Mouse (Mus musculus) E14TG2a.4 (cell line): ENCODE measurements at regions not wholly inside any gene's neighbourhood (a gene's known extent, or its start where the extent isn't known, plus 50 kb on each side); places are given as distances from the start of the nearest gene placed in this dataset.

Source experiments
- H3K27me3 ChIP-seq: 2 replicates; pipeline ENCODE4 v1.6.1; 2014; ENCODE audit warnings: low read length, control low read depth; ENCODE audit not compliant: insufficient read depth
- H3K36me3 ChIP-seq: 2 replicates; pipeline ENCODE4 v1.6.1; 2014; ENCODE audit warnings: low read length, control low read depth; ENCODE audit not compliant: insufficient read depth
- H3K4me1 ChIP-seq: replicated peaks from 2 replicates; pipeline ENCODE4 v1.6.1; 2014; ENCODE audit warnings: low read depth, low read length, control low read depth
- H3K4me3 ChIP-seq: replicated peaks from 2 replicates; pipeline ENCODE4 v1.5.1; 2014; ENCODE audit warnings: mild to moderate bottlenecking, low read length
- H3K9me3 ChIP-seq: 2 replicates; pipeline ENCODE4 v1.6.1; 2014; ENCODE audit warnings: low read length, control low read depth
- CTCF ChIP-seq: conservative IDR thresholded peaks from 2 replicates; pipeline ENCODE4 v1.5.1; 2014; ENCODE audit warnings: low read length
- NANOG ChIP-seq: IDR thresholded peaks from 2 replicates; pipeline ENCODE4 v1.6.1; 2014; ENCODE audit warnings: borderline replicate concordance, low read length, mixed read lengths
- POU5F1 ChIP-seq: IDR thresholded peaks from 2 replicates; pipeline ENCODE4 v1.6.1; 2014; ENCODE audit warnings: low read length, borderline replicate concordance

- Histone ChIP-seq H3K9me3 (no peaks in the 10 kb centered on the region), H3K36me3 (no peaks in the 10 kb centered on the region), H3K4me3 (no peak overlapping the region), H3K27me3 (no peaks in the 10 kb centered on the region), H3K4me1 (no peaks in the 10 kb centered on the region)
- TF ChIP-seq POU5F1, result no peak
- no peak for TF ChIP-seq NANOG
- TF ChIP-seq CTCF, result no peak
These were observed 669.1 kb upstream of the Pou3f3 start for GRCm38 (mm10) chr1:42026423-42026822.

DNA sequence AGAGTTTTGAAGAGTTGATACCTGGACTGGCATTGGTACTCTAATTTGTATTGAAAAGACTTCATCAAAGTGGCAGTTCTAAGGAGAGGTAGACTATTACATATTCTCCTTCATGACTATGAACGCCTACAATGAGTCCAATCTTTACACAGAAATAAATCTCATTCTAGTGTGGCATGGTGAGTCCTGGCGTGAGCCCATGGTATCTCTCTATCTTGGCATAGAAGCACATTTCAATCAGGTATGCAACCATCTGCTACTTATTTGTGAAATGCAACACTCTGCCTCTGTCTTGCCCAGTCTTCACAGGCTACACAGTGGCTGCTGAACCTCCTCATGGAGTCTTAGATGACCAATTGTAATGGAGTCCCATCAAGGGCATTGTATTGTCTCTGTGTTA lies 661.8 kb upstream of the Pou3f3 start:
- H3K4me3 ChIP-seq, result no peak overlapping the region
- TF ChIP-seq NANOG (no peak), CTCF (no peak), POU5F1 (no peak)
- H3K27me3 ChIP-seq, result no peaks in the 10 kb centered on the region

GRCm38 (mm10) chr1:42035371-42035770 lies 660.2 kb upstream of the Pou3f3 start:
- no peaks in the 10 kb centered on the region for H3K36me3 ChIP-seq
- peaks cover 11% of the 10 kb centered on the region; the same call in 1 of the 2 replicates for H3K4me1 ChIP-seq
- no peak for TF ChIP-seq POU5F1
- TF ChIP-seq CTCF, result no peak
- no peak for TF ChIP-seq NANOG
- H3K4me3 ChIP-seq, result no peak overlapping the region
- no peaks in the 10 kb centered on the region for H3K27me3 ChIP-seq
- no peaks in the 10 kb centered on the region for H3K9me3 ChIP-seq

More for the DNA sequence above, 661.8 kb upstream of the Pou3f3 start:
- H3K4me1 ChIP-seq, result peaks cover 11% of the 10 kb centered on the region; the same call in 1 of the 2 replicates
- no peaks in the 10 kb centered on the region for H3K9me3 ChIP-seq
- H3K36me3 ChIP-seq, result no peaks in the 10 kb centered on the region

- TF ChIP-seq CTCF (no peak), NANOG (no peak), POU5F1 (no peak)
- no peaks in the 10 kb centered on the region for H3K4me1 ChIP-seq
- no peaks in the 10 kb centered on the region for H3K9me3 ChIP-seq
- H3K4me3 ChIP-seq, result no peak overlapping the region
- no peaks in the 10 kb centered on the region for H3K36me3 ChIP-seq
- H3K27me3 ChIP-seq, result no peaks in the 10 kb centered on the region
These were observed 654.0 kb upstream of the Pou3f3 start for GRCm38 (mm10) chr1:42041544-42041943.

DNA sequence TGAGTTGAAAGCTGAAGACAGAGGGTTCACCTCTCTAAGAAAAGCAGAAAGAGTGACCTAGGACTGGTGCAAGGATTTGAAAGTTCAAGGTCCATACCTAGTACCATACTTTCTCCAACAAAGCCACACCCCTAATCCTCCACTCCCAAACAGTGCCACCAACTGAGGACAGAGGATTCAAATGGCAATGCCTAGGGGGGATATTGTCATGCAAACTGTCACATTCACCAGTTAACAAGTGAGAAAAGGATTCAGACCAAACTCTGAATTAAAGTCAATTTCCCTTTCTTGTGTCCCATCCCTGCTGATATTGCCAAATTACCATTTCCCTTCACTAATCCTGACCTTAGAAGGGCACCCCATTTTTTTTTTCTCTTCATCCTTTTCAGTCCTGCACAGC lies 637.1 kb upstream of the Pou3f3 start:
- Histone ChIP-seq H3K27me3 (no peaks in the 10 kb centered on the region), H3K4me3 (no peak overlapping the region), H3K9me3 (peaks cover 19% of the 10 kb centered on the region; the same call in 1 of the 2 replicates), H3K36me3 (peaks cover 2% of the 10 kb centered on the region; the same call in 1 of the 2 replicates), H3K4me1 (peaks cover 31% of the 10 kb centered on the region)
- TF ChIP-seq NANOG, result peak; percentile 81
- peak; percentile 96 for TF ChIP-seq POU5F1
- TF ChIP-seq CTCF, result no peak

DNA sequence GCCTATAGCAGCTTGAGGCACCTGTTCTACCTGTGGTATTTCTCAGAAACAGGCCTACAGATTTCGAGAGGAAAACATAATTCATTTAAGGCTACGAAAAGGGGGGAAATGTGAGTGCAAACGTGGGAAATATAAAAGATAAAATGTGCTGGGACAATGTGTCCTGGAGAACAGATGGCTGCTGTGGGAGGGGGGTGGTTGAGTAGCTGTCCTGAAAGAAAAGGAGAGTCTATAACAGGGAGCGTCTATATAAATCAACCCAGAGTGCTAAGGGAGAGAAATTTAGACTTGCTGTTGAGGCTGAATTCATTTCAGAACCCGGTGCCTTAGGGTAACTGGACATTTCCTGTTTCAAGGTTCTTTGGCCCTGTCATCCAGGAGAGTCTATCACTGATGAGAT lies 625.5 kb upstream of the Pou3f3 start:
- no peaks in the 10 kb centered on the region for H3K9me3 ChIP-seq
- no peak overlapping the region for H3K4me3 ChIP-seq
- TF ChIP-seq POU5F1, result no peak
- TF ChIP-seq CTCF, result no peak
- TF ChIP-seq NANOG, result no peak
- H3K27me3 ChIP-seq, result no peaks in the 10 kb centered on the region
- no peaks in the 10 kb centered on the region for H3K36me3 ChIP-seq
- H3K4me1 ChIP-seq, result no peaks in the 10 kb centered on the region

DNA sequence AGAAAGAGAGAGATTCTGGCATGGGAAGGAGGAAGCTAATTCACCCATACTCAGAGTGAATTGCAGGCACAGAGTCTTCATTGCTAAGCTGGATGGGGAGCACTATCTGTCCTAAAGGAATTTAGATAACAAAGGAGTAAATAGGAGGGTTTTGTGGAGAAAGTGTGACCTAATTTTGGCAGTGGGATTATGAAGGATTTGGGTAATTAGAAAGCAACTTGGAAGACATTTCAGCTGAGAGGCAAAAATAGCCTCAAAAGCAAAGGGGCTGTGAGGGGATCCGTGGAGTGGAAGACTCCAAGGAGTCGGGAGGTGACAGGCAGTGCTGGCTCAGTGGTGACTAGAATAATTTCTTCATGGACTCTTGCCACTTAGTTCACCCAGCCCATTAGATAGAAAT lies 599.5 kb upstream of the Pou3f3 start:
- TF ChIP-seq CTCF (no peak), POU5F1 (no peak), NANOG (no peak)
- no peaks in the 10 kb centered on the region for H3K4me1 ChIP-seq
- no peak overlapping the region for H3K4me3 ChIP-seq
- no peaks in the 10 kb centered on the region for H3K36me3 ChIP-seq
- H3K9me3 ChIP-seq, result no peaks in the 10 kb centered on the region; the same call in 1 of the 2 replicates
- no peaks in the 10 kb centered on the region for H3K27me3 ChIP-seq

- no peaks in the 10 kb centered on the region for H3K36me3 ChIP-seq
- H3K27me3 ChIP-seq, result no peaks in the 10 kb centered on the region
- TF ChIP-seq NANOG, result no peak
- no peaks in the 10 kb centered on the region for H3K4me1 ChIP-seq
- H3K4me3 ChIP-seq, result no peak overlapping the region
- H3K9me3 ChIP-seq, result no peaks in the 10 kb centered on the region
These were observed 597.0 kb upstream of the Pou3f3 start for GRCm38 (mm10) chr1:42098580-42098979.

- TF ChIP-seq CTCF (no peak), POU5F1 (no peak), NANOG (no peak)
- Histone ChIP-seq H3K4me3 (no peak overlapping the region), H3K4me1 (peaks cover 21% of the 10 kb centered on the region), H3K9me3 (peaks cover 4% of the 10 kb centered on the region; the same call in 1 of the 2 replicates), H3K27me3 (no peaks in the 10 kb centered on the region), H3K36me3 (no peaks in the 10 kb centered on the region)
These were observed 588.0 kb upstream of the Pou3f3 start for GRCm38 (mm10) chr1:42107521-42107920.
